Mouse (Mus musculus): ENCODE measurements around the gene Palb2.

DNA sequence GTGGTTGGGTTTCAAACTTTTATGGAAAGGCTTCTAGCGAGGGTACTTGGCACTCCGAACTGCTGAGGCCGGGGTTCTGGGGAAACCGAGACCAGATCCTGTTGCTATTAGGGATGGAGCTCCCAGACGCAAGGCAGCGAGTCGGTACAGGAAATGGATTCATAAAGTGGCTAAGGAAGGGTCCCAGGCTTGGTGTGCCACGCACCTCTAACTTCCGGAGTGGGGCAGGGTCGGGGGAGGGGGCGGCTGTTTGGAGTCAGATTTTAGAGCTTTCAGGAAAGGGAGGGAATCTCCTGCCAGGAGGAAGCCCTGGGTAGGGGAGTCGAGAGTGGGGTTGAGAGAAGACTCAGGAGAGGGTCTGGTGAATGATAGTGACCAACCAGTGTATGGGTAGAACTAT is 27.3 kb upstream of the Palb2 start:
- TF ChIP-seq MAX (IDR thresholded peaks at IDR 0.05; ENCODE audit: low read depth) (no peak), POLR2A (IDR thresholded peaks at IDR 0.05; ENCODE audit: insufficient read length, low read depth) (no peak), E2F4 (IDR thresholded peaks at IDR 0.05; ENCODE audit: insufficient read depth) (no peak), USF1 (IDR thresholded peaks at IDR 0.05; ENCODE audit: low read depth) (no peak), POLR2AphosphoS2 (IDR thresholded peaks at IDR 0.05; ENCODE audit: insufficient read length, low read depth) (no peak), CEBPB (IDR thresholded peaks at IDR 0.05; ENCODE audit: insufficient read depth, poor library complexity, severe bottlenecking) (no peak), MYOG (IDR thresholded peaks at IDR 0.05; ENCODE audit: control insufficient read depth in 1 of 3, insufficient read depth in 1 of 3, insufficient read length in 2 of 3, low read depth in 2 of 3) (no peak), MYOD1 (IDR thresholded peaks at IDR 0.05; ENCODE audit: control insufficient read depth in 1 of 3, insufficient read length in 2 of 3, low read depth in 2 of 3) (no peak), REST (IDR thresholded peaks at IDR 0.05; ENCODE audit: insufficient read depth, insufficient read length) (no peak)

Data from myocyte (in vitro differentiated cells).